Mouse (Mus musculus) T-helper 1 cell (primary cell): ENCODE measurements at regions not wholly inside any gene's neighbourhood (a gene's known extent, or its start where the extent isn't known, plus 50 kb on each side); places are given as distances from the start of the nearest gene placed in this dataset.

Experiments
- in situ Hi-C: fragments of 300-600 bp; cut with MboI, MseI; formaldehyde crosslinking; loops from one replicate; pipeline ENCODE4 v1.15.1; 2025; ENCODE audit warnings: high pct_unique_total_duplicates

DNA sequence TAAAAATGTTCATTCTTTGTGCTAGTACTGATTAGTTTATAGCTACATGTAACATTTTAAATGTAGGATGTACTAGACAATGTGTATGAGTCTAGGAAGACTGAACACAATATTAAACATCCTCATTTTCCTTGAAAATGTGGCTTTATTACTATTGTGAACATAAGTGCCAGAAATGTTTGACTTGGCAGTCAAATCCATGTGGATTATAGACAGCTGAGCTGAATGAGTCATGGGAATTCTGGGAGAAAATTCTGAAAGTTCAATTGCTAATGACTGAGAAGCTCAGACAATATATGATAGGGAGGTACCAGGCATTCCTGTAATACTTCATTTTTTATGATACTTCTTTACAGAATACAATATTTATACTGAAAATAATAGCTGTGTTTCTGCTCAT is 761.5 kb upstream of the Zeb2 start:
- in situ Hi-C loops = no loop called here

DNA sequence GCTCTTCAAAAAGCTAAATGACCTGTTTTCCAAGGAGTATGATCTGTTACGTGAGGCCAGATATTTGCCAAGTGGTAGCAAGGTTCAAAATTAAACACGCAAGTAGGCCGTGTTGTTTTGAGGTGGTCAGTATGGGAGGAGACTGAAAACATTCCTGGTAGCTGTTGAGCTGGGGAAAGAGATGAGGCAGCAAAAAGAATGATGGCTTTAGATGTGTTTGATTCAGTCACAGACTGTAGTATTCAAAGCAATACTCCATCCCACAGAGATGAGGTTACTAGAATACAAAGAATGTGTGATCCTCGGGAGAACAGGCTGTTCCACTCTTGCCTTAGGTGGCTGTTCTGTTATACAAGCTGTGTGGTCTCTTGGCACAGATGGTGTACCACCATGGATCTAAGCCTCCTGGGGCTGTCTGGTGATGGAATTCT is 742.7 kb upstream of the Zeb2 start:
- in situ Hi-C loops = no loop called here

DNA sequence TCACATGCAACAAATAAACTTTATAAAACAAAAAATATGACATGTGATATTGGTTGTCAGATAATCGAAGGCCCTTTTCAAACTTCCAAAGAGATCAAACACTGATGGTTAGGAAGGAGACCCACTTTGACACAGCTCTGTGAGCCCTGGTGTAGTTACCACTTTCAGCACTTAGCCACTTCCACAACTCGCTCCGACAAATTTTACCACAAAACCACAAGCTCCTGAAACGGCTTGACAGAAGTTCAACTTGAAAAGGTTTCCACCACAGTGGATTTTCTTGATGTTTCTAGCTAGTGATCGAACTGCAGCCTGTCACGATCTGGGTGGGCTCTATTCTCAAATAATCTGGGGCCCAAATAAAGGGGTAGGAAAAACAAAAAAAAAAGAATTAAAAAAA is 742.2 kb upstream of the Zeb2 start:
- in situ Hi-C loops = no loop called here

DNA sequence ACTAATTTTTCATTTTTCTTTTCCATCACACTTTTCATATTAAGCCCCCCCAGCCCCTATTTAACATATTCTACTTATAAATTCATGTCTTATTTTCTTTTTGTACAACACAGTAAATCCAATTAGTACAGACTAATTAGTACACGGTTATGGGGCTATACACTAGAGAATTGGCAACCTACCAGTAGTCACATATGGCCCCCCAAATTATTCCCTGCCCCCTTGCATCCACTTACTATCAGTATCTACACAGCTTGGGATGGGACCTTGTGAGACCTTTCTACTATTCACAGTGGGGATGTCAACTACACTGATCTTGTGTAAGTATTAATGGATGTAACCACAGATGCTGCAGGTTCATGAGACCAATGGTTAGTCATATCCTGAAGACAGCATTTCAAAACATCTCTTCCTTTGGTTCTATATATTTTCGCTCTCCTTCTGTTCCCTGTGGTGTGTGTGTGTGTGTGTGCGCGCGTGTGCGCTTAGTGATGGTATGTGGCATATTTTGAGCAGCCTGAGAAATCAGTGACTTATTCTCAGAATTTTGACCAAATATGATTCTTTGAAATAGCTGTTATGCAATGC is 732.9 kb upstream of the Zeb2 start:
- in situ Hi-C loops = no loop called here

DNA sequence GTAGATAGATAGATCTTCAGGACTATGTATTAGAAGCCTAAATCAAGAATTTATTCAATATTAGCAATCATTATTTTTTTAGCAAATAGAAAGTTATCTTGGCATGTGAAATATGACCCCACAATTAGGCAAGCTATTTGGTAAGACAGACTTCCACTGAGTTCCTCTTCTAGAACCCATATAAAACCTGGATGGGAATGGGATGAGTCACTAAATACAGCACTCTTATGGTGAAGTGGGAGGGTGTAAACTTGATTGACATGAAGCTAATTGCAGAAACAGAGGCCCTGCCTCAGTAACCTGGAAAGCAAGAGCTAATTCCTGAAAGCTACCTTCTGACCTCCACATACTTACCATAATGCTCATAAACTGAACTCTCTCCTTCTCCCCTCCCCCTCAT is 723.2 kb upstream of the Zeb2 start:
- in situ Hi-C loops = no loop called here

DNA sequence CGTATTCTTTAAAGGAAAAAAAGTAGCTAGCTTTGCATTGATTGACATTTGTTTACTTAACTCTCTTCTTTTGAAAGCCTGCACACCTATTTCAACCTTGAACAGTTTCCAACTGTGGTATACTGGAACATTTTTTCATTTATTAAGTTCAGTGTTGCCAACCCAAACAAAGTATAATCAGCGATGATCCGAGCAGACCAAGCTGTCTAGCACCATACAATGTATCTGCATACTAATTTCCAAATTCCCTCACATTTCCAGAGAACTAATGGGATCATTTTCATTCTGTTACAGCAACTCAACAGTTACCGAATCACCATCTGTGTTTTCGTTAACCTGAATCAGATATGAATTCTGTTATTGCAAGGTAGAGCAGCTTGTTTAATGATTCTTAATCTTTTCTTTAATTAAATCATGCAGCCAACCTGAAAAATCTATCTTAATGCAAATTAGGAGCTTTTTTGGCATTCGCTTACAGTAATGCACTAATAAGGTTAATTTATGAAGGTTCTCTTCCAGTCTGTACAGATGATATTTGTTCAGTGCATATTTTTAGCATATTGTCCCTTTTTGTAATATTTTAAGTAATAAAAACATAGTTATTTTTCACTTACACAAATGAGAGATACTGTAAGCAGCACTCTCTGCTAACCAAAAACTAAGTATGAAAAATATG is 719.5 kb upstream of the Zeb2 start:
- in situ Hi-C loops = no loop called here

DNA sequence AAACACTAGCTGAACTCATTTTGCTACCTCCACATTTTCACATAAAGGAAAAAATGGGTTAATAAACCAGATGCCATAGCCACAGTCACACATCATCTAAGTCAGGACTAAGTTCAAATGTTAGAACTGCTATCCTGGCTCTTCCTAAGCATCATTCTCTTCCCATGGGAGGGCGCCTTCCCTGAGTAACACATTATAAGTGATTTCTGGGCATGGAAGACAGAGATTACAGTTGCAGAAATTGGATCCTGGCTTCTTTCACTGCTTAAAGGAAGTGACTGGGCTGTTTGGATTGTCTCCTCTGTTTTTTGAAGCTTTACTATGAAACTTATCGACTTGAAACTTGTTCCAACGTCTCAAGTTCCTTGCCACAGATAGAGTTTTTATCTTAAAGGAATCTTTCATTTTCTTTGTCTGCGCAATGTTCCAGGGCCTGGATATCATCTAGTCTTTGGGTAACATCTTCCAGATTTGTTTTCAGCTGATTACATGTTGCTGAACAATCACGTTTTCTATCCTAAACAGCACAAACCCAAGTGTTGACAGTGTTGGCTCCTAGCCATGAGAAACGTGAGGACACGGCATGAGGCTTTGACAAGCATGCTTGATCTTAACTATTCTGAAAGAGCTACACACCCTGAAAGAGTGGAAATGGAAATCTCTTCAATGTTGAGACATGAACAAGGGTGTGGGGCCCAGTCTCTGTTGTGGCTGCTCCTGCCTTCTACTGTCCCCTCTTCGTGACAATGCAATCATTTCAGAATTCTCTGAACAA is 700.9 kb upstream of the Zeb2 start:
- in situ Hi-C loops = no loop called here

DNA sequence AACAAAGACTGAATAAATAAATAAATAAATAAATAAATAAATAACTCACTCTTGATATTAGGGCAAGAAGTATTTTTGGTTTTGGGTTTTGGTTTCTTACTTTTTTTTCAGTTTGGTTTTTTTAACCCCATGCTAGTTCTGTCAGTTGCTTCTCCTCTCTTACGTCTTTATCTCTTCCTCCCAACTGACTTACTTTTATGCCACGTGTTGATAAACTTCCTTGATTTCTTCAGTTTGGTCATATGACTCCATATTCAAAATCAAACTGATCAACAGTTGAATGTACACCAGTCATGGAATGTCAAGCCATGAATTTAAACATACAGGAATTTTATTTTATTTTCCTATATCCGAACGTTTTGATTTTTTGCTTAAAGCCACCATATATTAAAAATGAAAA is 697.5 kb upstream of the Zeb2 start:
- in situ Hi-C loops = no loop called here

DNA sequence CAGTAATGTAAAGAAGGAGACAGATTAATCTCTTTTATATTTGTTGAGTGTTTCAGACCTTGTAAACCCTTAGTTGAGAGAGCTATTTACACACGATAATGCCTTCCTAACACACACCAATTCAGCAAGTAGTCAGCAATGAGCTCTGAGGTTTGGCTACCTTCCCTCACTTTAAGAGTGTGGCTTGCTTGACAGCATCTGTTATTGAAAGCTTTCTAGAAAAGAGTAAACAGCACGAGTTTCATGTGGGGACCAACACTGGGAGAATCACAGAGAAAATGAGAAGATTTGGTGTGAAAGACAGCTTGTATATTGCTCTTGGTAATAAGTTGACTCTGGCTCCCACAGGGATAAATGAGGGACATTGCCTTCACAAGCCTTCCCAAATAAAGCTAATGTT is 688.1 kb upstream of the Zeb2 start:
- in situ Hi-C loops = no loop called here

DNA sequence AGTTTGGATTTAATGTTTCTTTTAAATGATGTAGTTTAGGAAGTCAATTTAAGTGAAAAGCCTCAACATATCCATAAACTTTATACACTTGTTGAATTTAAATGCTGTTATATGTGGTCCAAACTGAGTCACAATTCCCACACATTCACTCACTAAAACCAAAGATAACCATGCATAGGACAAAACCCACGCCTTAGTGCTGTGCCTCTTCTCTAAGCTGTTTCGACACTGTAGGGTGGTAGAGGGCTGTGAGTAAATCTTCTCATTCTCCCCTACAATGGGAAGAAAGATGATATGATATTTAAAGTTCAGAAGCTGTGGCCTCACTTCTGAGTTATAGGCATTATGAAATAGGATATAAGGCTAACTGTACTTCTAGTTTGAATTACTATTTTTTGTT is 682.9 kb upstream of the Zeb2 start:
- in situ Hi-C loops = no loop called here

DNA sequence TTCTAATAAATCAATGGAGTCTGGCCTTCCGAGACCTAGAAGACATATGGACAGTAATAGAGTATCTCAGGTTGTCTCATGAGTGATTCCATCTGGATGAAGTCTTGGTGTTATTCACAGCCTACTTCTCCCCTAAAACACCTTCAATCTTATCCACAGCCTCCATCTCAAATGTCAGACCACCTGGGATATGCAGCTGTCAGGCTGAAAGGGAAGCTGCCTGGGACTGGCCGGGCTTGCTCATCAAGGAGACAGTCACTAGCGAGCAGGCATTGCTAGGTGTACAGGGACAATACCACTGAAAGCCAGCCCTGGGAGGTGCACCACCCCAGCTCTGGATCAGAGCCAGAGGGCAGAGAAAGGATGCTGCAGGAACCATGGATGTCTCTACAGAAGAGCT is 676.4 kb upstream of the Zeb2 start:
- in situ Hi-C loops = no loop called here

DNA sequence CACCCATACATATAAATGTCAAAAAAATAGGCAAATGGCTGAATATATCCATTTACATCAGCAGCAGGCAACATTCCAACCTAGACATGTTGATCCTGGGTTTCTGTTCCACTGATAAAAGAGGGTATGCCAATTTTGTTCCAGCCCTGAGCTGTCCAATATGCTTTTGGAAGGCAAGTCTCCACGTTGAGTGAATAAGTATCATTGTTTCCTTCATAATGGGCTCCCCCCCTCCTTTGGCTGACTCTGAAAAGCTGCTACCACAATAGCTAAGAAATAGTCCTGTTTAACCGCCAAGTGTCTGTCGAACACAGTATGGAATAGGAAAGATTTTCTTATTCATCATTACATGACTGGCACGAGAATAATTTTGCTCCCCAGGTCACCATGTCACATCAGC is 672.5 kb upstream of the Zeb2 start:
- in situ Hi-C loops = no loop called here

DNA sequence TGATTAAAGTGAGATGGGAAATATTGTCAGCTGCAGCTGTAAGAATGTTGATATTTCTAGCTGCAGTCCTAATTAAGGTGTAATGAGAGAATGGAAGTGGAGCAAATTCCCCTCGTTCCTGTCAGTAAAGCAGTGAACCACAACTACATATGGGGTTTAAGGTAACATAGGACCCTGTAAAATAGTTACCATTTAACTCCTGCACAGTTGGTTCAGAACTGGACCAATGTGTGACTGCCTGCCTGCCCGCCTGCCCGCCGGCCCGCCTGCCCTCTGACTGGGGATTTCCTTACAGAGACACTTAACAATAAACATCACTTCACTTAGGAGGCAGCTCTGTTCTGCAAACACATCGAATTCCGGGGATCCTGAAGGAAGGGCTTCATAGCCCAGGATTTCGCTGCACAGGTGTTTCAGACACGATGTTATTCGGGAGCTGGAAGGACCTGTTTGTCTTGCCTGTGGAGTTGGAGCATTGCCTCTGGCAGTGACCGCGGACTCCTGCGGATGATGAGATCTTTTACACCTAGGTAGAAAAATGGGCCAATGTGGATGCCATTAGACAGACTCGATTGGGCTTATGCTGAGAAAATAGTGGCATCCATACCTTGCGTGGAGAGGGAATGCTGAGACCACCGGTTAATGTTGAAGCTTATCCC is 670.7 kb upstream of the Zeb2 start:
- in situ Hi-C loops = no loop called here

DNA sequence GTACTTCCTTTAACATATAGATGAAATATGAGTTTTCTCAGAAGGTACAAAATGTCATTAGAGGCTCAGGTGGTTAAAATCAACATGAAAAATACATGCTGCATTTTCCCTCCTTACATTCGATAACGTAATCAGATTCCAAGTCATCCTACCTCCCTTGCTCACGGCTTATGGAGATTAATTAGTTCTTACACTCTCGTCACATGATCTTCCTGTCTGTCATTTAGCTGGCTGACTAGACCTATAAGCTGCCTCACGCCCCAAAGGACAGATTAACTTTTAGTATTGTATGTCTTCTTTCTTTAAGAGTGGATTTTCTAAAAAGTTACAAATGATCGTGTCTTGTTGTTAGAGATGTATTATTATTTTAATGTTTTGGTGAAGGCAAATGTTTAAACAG is 669.6 kb upstream of the Zeb2 start:
- in situ Hi-C loops = no loop called here

DNA sequence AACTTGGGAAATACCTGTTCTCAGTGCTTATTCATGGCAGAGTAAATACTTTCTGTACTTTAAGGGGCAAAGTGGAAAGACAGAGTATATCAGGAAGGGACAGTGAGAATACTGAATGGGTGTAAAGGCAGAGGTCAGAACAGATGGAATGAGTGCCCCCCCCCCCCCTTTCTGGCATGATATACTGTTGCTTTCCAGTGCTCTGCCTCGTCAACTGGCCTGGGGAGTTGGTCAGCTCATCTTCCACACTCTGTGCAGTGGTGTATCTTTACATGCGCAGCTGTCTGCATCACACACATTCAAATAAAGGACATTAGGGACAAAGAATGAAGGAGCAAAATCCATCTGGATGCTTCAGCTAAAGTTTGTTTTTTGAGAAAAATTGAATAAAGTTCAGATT is 668.5 kb upstream of the Zeb2 start:
- in situ Hi-C loops = no loop called here

DNA sequence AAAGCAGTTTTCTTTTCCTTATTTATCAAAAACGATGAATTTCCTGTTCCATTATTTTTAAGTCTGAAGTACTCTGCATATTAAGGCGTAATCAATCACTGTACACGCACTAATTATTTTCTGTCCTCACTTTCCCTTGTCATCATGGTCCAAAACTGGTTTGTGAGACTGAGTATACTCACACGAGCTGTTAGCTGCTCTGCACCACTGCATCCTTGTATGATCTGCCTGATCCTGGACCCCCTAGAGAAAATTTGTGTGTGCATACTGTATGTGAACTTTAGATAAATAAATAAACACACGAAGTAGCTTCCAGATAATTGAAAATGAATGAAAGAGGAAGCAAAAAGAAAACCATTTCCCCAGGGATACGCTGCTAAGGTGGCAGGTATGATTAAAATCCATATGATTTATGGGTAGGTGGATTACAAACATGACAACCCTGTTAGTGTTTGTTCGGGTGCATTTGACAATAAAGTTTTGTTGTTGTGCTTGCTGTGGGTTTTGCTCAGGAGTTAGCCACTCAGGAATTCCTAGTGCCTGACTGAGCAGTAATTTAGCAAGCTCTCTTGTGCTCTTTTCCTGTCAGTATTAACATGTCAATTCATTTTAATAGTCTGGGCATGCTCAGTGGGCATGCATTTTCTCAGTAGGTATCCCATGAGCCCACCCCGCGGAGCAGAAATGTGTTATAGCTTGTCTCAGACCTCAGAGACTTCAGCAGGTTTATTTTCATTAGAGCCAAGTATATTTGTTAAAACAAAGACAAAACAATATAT is 666.6 kb upstream of the Zeb2 start:
- in situ Hi-C loops = no loop called here

DNA sequence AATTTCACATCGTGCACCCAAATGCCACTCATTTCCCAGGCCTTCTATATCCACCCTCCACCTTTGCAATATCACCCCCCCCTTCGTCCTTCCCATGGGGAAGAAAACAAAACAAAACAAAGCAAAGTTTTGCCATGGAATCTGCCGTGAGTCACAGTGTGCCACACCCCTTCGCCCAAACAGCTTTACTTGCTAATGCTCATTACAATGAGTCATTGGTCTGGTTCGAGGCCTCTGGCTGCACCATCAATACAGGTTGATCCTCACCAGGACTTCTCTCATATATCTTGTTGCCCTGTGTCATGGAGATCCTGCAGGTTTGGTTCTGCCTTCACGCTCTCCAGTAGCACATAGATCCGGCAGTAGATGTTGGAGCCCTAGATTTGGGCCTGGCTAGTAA is 660.3 kb upstream of the Zeb2 start:
- in situ Hi-C loops = no loop called here

DNA sequence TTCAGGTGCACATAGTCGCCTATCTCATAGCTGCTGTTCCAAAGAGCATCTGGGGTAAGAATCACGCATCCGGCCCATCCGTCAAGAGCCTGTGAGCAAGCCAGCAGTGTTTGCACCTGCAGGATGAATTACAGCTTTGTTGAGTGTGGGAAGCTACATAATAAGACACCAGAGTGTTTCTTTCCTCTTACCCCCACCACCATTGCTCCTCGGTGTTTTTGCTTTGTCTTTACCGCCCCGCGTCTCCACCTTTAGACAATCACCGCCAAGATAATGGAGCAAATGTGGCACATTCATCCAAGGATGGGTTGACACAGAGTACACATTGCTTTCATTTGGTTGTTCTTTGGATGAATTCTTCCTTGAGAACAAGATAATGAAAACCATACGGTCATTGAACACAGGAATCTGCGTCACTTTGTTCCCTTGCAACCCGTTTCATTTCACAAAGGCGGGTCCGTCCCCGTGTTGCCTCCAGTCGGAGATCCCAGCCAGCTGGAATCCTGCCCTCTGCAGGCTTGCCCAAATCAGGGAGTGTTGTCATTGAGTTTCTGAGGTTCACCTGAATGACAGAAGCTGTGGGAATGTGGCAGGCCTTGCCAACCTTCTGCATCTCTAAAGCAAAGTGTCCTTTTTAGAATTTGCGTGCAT is 659.4 kb upstream of the Zeb2 start:
- in situ Hi-C loops = no loop called here

DNA sequence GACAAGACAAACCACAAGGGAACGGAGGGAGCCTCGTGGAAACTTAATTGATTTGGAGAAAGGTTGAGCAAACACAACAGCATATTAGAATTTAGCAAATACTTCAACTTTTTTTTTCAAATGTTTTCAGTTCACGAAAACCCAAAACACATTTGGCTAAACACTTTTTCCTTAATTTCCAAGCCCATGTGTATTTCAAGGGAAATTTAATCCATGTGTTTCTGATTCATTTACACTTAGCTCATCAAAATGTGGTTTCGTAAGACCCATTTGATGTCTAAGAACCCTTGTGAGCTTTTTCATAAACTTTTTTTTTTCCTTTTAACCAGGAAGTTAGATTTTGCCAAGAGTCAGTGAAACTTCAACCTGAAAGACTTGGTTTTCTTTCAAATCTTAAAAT is 658.5 kb upstream of the Zeb2 start:
- in situ Hi-C loops = no loop called here

DNA sequence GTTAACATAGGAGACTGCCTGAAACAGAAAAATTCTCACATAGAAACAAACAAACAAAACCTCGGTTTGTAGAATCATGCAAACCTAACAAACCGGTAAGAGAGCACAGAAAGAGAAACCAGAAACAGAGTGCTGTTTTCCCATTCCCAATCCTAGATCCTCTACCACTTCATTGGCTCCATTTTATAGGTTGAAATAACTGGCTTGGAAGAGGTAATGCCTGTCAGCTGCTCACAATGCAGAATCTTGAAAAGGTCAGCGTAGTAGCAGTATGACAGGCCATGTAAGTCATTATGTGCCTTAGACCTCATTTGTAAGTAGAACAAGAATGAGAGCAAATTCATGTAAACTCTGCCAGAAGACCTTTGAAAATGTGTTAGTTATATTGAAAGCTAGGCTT is 657.2 kb upstream of the Zeb2 start:
- in situ Hi-C loops = no loop called here

DNA sequence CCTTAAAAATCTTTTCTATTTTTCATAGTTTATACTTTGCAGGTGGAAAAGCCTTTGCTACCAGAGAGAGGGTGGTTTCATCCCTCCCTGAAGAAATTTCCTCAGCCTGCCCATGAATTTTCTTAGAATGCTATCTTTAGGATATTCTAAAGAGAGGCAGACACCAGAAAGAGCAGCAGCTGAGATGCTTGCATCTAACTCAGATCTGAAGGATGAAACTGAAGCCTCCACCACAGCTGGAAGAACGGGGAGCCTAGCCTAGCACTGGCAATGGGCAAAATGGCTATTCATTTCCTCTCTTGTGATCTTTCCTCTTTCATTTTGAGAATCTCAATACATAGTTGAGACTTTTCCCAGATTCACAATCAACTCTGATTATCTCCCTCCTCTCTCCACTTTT is 640.0 kb upstream of the Zeb2 start:
- in situ Hi-C loops = no loop called here
